Mouse (Mus musculus): ENCODE data around the gene Olfr15.
"Not testable (repeated sequence)": the region's sequence is repeated elsewhere in the genome, so short reads cannot be mapped to it uniquely, and the experiment has no call there.

Gene Olfr15

DNA sequence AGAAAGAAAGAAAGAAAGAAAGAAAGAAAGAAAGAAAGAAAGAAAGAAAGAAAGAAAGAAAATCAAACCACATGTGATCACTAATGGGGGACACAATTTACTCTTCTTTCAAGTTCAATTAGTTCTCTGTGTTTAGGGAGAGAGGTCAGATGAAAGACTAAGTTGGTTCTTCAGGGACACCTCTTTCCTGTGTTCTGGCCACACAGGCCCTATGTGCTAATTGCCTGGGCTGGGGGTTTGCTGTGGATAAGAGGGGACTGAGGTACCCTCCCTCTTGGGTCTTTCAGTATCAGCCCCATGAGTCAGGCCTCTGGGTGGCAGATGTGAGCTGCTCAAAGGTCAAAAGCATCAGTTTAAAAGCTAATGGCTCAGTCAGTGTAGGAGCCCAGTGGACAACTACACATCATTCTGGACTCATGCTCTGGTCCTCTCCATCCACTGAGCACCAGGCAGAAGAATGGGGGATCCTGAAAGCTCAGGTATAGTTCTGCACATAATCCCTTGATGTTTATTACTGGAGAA is at the start of gene Olfr15:
Gene Olfr15 (plus strand): TSS at position 291 of the 522 bp plus-strand sequence.
- no peak for DNase-seq (ENCODE audit: low spot score in 2 of 2)

DNA sequence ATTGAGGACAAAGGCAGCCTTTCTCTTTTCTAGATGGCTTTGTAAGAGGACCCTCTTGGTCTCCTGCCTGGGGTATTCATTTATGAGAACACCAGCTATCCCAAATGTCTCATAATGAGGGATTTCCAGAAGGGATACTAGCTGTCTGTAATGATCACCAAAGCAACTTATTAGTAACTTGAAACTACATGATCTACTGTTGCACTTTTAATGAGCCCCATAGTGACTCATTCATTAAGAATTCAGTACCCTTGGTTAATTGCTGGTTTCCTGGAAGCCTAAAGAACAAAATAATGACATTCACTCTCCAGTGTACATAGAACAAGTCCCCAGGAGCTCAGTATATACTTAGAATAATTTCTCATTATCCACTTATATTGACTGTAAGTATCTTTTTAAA is 49.4 kb upstream of the Olfr15 start:
- no peak for DNase-seq (ENCODE audit: low spot score in 2 of 2)

DNA sequence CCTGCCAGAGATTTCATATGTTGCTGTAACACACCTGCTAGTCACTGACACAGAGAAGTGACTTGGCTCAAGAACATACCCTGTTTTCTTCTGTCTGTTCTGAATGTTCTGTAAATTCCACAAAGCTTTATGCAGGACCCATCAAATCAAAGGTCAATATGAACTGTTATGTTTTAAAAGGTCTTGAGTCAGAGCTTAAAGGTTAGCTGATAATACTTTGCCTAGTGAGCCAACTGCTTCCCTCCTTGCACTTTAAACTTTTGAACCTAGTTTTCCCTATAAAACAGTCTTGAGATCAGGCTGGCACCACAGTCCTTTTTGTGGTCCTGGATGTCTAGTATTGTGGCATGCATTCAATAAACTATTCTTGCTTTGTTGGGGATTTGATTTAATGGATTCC is 42.3 kb upstream of the Olfr15 start:
- DNase-seq (ENCODE audit: low spot score in 2 of 2), result no peak

DNA sequence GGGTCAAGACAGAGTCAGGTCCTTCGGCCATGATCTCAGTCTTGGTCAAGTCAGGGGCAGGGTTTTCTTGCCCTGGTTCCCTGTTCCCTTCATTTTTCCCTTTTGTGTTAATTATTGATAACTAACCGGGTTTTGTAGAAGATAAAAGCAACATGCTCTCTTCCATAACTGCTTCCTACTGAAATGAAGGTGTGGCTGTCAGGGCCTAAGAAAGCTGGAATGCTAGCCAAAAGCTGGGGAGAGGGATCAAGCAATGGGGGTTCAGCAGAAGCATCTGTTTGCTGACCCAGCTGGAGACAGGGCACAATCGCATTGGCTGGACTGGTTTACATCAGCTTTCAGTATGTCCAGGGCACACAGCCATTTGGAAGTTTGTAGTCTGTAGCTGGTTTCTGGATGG is 22.5 kb upstream of the Olfr15 start:
- no peak for DNase-seq (ENCODE audit: low spot score in 2 of 2)

DNA sequence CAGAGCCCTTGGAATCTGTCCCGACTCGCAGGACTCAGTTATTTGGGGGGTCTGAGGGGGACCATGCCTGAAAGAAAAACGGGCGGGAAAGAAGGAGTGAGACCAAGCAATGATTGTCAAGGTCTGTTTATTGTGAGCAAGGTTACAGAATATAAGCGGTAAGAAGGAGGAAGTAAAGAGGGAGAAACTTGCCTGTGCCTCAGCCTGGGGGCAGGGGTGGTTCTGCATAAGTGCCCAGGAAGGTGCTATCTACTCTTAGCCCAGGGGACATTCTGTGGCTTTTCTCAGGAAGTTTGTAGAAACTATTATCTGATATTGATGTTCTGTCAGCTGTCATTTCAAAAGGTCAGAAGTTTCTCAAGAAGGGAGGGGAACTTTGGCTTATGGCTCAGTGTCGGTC is 16.0 kb upstream of the Olfr15 start:
- not testable (repeated sequence) for DNase-seq (ENCODE audit: low spot score in 2 of 2)

DNA sequence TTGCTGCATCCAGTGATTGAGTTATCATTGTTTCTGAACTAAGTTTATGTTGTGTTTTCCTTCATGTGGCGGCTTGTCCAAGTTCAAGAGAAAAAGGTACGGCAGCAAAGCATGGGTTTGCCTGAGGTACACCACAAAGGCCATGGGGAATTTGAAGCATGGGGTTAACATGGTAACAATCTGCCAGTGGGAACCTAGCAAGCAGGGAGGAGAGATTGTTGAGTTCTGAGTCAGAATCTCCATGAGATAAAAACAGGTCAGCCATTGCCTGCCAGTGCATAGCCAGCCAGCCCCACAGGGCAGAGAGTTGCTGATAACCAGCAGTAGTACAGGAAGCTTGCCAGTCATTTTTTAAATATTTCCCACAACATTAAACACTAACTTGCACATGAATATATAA is 10.5 kb upstream of the Olfr15 start:
- no peak for DNase-seq (ENCODE audit: low spot score in 2 of 2)

DNA sequence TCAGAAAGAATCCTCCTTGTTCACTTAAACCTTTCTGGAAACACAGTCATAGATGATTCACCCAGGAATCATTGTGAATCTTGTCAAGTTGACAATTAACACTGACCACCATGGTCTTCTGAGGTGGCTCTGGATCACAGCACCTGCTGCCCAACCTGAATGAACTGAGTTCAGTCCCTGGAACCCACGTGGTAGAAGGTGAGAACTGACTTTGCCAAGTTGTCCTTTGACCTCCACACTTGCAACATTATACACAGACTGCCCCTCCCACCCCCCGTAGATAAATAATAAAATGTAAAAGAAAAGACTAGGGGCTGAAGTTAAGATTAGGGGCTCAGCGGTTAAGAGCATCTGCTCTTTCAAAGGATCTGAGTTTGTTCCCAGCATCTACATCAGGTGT is 2.7 kb upstream of the Olfr15 start:
- no peak for DNase-seq (ENCODE audit: low spot score in 2 of 2)

DNA sequence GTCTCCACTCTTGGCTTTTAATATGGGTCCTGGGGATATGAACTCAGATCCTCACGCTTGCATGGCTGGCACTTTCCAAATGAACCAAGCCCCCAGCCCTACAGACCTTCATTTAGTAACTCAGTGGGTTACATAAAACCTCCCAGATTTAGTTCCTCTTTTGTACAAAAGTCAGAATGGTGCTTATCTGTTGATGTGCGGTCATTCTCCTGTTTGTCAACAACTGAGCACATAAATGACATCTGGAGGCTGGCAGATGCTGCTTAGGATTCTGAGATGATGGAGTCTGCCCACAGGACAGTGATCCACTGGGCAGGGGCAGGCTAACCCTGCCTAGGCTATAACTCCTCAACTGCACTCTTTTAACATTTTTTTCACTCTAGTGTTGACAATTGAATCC is 951 bp upstream of the Olfr15 start:
- no peak for DNase-seq (ENCODE audit: low spot score in 2 of 2)

DNA sequence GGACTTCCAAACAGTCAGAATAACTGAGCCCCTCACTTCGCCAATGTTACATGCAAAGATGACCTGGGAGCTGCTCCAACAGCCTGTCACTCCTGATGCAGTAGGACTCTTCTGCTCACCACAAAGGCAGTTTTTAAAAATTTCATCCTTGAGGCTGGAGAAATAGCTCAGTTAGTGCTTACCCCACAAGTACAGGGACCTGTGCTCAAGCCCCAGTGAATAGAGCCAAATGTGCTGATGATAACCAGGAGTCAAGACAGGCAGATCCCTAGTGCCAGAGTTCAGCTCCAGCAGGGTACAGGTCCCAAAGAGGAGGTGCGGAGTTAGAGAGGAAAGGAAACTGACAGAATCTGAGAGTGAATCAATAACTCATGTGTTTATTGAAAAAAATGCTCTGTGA is 4.8 kb downstream of the Olfr15 start:
- DNase-seq (ENCODE audit: low spot score in 2 of 2), result no peak

DNA sequence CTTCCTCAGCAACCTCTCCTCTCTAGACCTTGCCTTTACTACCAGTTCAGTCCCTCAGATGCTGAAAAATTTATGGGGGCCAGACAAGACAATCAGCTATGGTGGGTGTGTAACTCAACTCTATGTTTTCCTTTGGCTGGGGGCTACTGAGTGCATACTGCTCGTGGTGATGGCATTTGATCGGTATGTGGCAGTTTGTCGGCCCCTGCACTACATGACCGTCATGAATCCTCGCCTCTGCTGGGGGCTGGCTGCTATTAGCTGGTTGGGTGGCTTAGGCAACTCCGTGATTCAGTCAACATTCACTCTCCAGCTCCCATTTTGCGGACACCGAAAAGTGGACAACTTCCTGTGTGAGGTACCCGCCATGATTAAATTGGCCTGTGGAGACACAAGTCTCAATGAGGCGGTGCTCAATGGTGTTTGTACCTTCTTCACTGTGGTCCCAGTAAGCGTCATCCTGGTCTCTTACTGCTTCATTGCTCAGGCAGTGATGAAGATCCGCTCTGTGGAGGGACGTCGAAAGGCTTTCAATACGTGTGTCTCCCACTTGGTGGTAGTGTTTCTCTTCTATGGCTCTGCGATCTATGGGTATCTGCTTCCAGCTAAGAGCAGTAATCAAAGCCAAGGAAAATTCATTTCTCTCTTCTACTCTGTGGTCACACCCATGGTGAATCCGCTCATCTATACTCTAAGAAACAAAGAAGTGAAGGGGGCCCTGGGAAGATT is 8.6 kb downstream of the Olfr15 start:
- DNase-seq (ENCODE audit: low spot score in 2 of 2), result no peak

DNA sequence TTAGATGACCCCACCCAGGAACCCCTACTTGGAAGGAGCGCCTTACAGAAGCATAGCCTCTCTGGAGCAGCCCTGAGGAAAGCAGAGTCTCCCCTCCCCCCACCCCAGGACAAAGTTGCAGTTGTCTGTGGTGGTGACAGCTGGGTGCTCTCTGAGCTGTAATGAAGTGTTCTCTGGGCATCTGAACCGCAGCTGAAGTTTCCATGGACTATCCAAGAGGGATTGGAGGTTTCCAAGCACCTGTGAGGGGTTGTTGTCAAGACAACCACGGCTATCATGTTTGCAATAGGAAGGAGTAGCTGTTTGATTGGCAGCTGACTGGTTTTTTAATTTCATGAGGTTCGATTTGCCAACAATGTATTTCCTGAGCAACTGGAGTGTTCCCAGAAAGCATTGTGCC is 12.3 kb downstream of the Olfr15 start:
- no peak for DNase-seq (ENCODE audit: low spot score in 2 of 2)

DNA sequence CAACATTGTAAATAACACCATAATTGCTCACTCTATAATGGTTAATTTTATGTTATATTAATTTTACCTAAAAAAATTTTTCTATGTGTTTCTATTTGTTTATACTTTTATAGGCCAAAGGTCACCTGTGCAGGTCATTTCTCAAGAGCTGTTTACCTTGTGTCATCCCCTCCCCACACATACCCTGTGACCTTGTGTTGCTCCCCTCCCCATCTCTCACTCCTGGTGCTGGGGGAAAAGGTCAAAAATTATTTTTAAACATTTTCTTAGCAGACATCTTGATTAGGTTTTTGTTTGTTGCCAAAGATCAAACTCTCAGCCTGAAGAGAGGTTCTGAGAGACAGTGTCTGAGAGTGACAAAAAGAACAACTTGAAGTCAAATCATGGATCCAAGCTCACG is 13.1 kb downstream of the Olfr15 start:
- no peak for DNase-seq (ENCODE audit: low spot score in 2 of 2)

DNA sequence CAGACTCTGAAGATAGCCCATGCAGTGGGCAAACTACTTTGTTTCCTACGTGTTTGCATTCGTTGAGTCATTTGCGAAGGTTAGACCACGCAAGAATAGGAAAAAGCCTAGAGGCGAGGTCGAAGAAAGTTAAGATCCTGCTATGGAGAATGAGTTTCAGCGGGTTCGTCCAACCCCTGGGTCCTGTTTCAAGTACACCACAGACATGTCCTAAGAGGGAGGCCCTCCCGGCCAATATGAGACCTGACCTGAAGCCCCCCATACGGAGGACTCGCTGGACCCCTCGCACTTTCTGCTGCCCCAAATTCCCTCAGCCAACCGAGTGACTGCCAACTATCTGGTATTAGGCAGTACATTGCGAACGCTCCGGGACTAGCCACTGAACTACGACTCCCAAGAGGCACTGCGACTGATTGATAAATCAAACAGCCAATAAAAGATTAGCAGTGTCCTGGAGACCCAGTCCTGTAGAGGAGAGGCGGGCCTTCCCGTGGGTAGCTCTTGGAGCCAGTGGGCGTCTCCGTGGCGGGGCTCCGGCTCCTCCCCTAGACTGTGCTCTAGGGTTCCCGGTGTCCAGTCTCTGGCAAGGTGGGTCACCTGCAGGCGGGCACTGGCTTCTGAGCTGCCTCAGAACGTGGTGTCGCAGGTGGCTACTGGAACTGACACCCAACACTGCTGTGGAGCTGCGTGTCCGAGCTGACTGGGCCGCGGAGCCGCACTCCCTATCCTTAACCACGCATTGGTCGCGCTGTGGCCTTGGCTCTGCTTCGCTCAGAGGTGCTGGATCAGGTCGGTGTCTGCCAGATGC is 16.2 kb downstream of the Olfr15 start, which contains the start of gene Zfp174:
Gene Zfp174 (plus strand): TSS at position 558 of the 808 bp plus-strand sequence.
- peak; percentile 89 to 90 for DNase-seq (ENCODE audit: low spot score in 2 of 2)

DNA sequence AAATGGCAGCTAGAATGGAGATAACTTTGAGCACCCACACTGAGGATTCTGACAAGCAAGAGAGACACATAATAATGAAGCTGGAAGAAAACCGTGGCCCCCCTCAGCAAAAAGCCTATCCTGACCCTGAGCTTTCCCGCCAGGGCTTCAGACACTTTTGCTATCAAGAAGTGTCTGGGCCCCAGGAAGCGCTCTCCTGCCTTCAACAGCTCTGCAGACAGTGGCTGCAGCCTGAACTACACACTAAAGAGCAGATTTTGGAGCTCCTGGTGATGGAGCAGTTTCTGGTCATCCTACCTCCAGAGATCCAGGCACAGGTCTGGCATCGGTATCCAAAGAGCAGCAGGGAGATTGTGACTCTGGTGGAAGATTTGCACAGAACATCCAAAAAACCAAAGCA is 17.2 kb downstream of the Olfr15 start:
- DNase-seq (ENCODE audit: low spot score in 2 of 2), result no peak

DNA sequence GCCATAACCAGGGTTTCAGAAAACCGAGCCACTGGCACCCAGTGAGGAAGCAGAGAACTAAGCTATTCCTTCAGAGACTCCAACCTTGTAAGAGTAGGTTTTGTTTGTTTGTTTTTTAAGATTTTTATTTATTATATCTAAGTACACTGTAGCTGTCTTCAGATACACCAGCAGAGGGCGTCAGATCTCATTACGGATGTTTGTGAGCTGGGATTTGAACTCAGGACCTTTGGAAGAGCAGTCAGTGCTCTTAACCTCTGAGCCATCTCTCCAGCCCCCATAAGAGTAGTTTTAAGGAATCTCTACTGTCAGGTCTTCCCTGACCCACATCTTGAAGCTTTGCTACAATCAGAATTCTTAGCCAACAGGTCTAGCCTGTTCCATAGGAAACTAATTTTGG is 17.7 kb downstream of the Olfr15 start:
- no peak for DNase-seq (ENCODE audit: low spot score in 2 of 2)

DNA sequence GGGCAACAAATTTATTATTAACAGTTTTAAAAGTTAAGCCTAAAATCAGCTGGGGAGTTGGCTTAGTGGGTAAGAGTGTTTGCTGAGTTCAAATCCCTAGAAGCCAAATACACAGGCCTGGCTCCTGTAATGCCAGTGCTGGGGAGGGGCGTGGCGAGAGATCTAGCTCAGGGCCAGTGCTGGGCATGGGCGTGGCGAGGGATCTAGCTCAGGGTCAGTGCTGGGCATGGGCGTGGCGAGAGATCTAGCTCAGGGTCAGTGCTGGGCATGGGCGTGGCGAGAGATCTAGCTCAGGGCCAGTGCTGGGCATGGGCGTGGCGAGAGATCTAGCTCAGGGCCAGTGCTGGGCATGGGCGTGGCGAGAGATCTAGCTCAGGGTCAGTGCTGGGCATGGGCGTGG is 20.6 kb downstream of the Olfr15 start:
- DNase-seq (ENCODE audit: low spot score in 2 of 2), result not testable (repeated sequence)

DNA sequence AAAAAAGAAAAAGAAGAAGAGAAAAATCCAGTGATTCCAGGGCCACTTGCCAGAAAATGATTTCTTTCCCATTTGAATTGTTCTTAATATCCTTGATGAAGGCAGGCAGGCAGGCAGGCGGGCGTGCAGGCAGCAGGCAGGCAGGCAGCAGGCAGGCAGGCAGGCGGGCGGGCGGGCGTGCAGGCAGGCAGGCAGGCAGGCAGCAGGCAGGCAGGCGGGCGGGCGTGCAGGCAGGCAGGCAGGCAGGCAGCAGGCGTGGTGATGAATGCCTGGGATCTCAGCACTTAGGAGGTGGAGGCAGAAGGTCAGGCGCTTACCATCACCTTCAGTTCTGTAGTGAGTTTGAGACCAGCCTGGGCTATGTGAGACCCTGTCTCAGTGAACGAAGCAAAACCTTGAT is 21.9 kb downstream of the Olfr15 start:
- no peak for DNase-seq (ENCODE audit: low spot score in 2 of 2)

DNA sequence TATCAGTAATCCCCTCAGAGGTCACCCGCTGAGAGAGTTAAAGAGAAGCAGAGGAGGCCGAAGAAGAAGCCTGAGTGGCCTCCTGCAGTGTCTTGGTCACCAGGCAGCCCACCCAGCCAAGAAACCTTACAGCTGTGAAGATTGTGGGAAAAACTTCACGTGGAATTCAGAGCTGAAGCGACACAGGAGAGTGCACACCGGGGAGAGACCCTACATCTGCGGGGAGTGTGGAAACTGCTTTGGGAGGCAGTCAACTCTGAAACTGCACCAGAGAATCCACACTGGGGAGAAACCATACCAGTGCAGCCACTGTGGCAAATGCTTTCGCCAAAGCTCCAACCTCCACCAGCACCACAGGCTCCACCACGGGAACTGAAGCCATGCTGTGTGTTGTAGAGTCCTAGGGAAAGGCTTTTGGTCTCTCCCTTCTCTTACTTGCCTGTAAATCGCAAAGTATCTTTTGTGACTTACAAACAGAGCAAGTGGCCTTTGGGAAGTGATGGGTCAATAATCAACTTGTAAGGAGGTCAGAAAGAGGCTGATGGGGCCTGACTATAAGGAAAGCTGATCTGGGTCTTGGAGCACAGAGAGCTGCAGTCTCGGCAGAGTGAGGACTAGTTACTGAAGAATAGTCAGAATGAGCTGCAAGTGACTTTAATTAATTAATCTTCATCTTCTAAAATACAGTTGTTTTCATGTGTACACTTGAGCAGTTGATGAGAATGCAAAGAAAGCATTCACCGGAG is 23.9 kb downstream of the Olfr15 start:
- no peak for DNase-seq (ENCODE audit: low spot score in 2 of 2)

DNA sequence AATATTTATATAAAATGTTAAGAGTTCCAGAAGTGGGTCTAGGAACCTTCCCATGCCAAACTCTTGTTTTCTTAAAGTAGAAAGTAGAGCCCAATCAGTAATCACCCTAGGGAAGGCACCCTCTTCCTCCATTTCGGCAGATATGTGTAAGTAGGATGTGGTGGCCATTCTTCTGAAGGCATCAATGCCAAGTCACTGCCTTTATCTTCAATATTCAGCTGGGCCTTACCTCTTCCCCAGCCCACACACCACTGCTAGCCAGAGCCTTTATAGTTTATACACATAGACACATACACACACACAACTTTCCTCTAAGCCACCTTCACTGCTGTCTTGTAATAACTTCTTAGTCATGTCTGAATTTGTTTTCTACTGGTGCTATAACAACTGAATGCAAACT is 25.1 kb downstream of the Olfr15 start:
- DNase-seq (ENCODE audit: low spot score in 2 of 2), result no peak

DNA sequence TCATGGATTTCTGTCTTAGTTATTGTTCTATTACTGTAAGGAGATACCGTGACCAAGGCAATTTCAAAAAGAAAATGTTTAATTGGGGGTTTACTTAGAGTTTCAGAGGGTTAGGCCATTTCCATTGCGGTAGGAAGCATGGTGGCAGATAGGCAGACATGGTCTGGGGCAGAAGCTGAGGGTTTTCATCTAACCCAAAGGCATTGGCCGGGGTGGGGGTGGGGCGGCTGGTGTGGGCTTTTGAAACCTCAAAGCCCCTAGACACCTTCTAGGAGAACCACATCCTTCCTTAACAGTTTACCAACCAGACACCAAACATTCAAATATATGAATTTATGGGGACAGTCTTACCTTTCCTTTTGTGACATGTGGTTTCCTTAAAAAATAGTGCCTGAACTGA is 28.6 kb downstream of the Olfr15 start:
- no peak for DNase-seq (ENCODE audit: low spot score in 2 of 2)

DNA sequence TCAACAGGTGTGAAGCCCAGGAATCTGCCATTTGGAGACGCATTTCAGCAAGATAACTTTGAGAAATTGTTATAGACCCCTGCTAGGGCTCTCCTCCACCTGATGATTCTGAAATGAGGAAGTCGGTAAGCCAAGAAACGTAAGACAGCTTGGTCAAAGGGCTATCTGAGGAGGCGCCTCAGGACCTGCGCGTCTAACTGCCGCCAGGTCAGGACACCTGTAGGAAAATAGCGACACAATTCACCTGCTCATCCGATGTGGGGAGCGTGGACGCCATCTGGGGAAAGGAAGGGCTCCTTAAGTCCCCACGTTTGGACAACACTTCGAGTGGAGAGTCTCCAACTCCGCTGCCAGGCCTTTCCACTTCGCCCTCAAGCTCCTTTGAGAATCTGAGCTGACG is 41.1 kb downstream of the Olfr15 start:
- no peak for DNase-seq (ENCODE audit: low spot score in 2 of 2)
